Mouse (Mus musculus) kidney, adult 9 months (tissue): Measurements from ENCODE around the gene Efemp2.

Experiments
- DNase-seq: peaks from one replicate; pipeline ENCODE4 v3.0.0; 2022

Efemp2 gene

GRCm38 (mm10) chr19:5480016-5480415 lies 6.3 kb downstream of the Efemp2 start:
- DNase-seq, result no peak

- no peak for DNase-seq
Measured at GRCm38 (mm10) chr19:5481398-5481797, 7.6 kb downstream of the Efemp2 start.

- no peak for DNase-seq
Measured at GRCm38 (mm10) chr19:5483386-5484359, 9.9 kb downstream of the Efemp2 start.

- no peak for DNase-seq
Measured at GRCm38 (mm10) chr19:5484496-5484895, 10.7 kb downstream of the Efemp2 start.

- no peak for DNase-seq
Measured at GRCm38 (mm10) chr19:5485371-5485770, 11.6 kb downstream of the Efemp2 start.

GRCm38 (mm10) chr19:5485821-5486220 lies 12.1 kb downstream of the Efemp2 start:
- DNase-seq, result no peak

GRCm38 (mm10) chr19:5486286-5486685 lies 12.5 kb downstream of the Efemp2 start:
- DNase-seq, result no peak

GRCm38 (mm10) chr19:5486771-5487170 lies 13.0 kb downstream of the Efemp2 start:
- no peak for DNase-seq

- DNase-seq, result peak; percentile 99
Measured at GRCm38 (mm10) chr19:5487768-5488550, 14.2 kb downstream of the Efemp2 start, which contains the start of gene Mus81. Mus81 (minus strand) TSS chr19:5488402.

GRCm38 (mm10) chr19:5488878-5489571 lies 15.3 kb downstream of the Efemp2 start:
- DNase-seq, result peak; percentile 99

GRCm38 (mm10) chr19:5489721-5490120 lies 16.0 kb downstream of the Efemp2 start:
- peak; percentile 45 for DNase-seq

- peak; percentile 97 for DNase-seq
Measured at GRCm38 (mm10) chr19:5490313-5490897, 16.7 kb downstream of the Efemp2 start, which contains the start of gene Cfl1. Cfl1 (plus strand) TSS chr19:5490455.

- peak; percentile 92 for DNase-seq
Measured at GRCm38 (mm10) chr19:5490898-5491708, 17.3 kb downstream of the Efemp2 start.

- DNase-seq, result no peak
Measured at GRCm38 (mm10) chr19:5492641-5493040, 18.9 kb downstream of the Efemp2 start.

GRCm38 (mm10) chr19:5493301-5493721 lies 19.6 kb downstream of the Efemp2 start:
- peak; percentile 61 for DNase-seq

GRCm38 (mm10) chr19:5494314-5494713 lies 20.6 kb downstream of the Efemp2 start:
- peak; percentile 77 for DNase-seq

GRCm38 (mm10) chr19:5495353-5496051 lies 21.7 kb downstream of the Efemp2 start:
- DNase-seq, result no peak

GRCm38 (mm10) chr19:5496052-5496370 lies 22.3 kb downstream of the Efemp2 start:
- peak; percentile 17 for DNase-seq

GRCm38 (mm10) chr19:5500330-5500875 lies 26.6 kb downstream of the Efemp2 start:
- DNase-seq, result no peak

GRCm38 (mm10) chr19:5503687-5504086 lies 29.9 kb downstream of the Efemp2 start, which contains the start of gene 1700020D05Rik:
1700020D05Rik (minus strand) TSS chr19:5503787.
- no peak for DNase-seq
